Mouse (Mus musculus): ENCODE results near the gene Gm10322.

- TF ChIP-seq CTCF (IDR thresholded peaks at IDR 0.05; ENCODE audit: low read depth, low read length): no peak
- no peak for TF ChIP-seq POLR2AphosphoS5 (IDR thresholded peaks at IDR 0.05; ENCODE audit: insufficient replicate concordance, low read depth, low read length)
- no peak for TF ChIP-seq GATA2 (IDR thresholded peaks at IDR 0.05; ENCODE audit: borderline replicate concordance, low read depth, low read length)
- no peak for TF ChIP-seq GATA1 (IDR thresholded peaks at IDR 0.05; ENCODE audit: borderline replicate concordance, low read length)
- no peak for TF ChIP-seq TAL1 (conservative IDR thresholded peaks at IDR 0.05; ENCODE audit: low read depth, low read length)
Observed at GRCm38 (mm10) chr10:59615981-59616520, at the start of gene Gm10322.
